Mouse (Mus musculus) c-Kit-negative CD71-positive TER-119-positive erythroid progenitor cells, embryonic 14.5 days (primary cell): ENCODE data around the gene Unc80.
"Not testable (repeated sequence)": the region's sequence is repeated elsewhere in the genome, so short reads cannot be mapped to it uniquely, and the experiment has no call there.

Experiments used
- DNase-seq: peaks from one replicate; pipeline ENCODE4 v3.0.0-alpha.2; 2013; ENCODE audit warnings: low read depth, low spot score

Gene Unc80

GRCm38 (mm10) chr1:66617188-66617587, 149.0 kb downstream of the Unc80 start:
- DNase-seq: no peak

DNA sequence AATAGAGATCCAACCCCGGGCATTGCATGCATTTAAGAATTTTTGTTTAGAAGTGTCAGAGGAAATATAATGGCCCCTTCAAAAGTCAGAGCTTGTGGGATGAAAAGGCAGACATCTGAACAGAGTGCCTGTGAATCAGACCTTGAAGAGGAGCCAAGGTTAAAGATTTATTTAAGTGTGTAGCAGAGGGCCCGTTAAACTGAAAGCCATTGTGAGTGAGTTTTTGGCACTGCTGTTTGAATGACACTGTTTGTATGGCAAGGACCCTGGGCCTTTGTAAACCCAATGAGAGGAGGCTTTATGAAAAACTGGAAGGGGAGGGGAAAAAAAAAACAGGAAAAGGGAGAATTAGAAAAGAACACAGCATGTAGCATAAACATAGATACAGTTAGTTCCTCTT, 170.0 kb downstream of the Unc80 start:
- no peak for DNase-seq

DNA sequence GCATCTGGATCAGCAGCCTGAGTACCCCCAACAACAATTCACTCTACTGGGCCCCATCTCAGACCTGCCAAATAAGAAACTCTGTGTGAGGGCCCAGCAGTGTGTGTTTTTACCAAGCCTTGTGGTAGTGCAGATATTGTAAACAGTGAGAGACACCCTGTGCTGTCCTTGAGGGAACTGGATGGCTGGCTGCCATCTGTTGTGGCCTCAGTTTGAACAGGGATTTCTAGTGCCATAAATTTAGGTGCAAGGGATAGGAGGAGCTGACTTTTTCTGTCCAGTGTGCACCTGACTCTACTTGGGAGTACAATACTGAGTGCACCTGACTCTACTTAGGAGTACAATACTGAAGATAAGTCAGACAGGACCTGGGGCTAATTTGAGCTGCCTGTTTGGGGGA, 178.7 kb downstream of the Unc80 start:
- no peak for DNase-seq

GRCm38 (mm10) chr1:66649568-66649967, 181.4 kb downstream of the Unc80 start:
- no peak for DNase-seq

DNA sequence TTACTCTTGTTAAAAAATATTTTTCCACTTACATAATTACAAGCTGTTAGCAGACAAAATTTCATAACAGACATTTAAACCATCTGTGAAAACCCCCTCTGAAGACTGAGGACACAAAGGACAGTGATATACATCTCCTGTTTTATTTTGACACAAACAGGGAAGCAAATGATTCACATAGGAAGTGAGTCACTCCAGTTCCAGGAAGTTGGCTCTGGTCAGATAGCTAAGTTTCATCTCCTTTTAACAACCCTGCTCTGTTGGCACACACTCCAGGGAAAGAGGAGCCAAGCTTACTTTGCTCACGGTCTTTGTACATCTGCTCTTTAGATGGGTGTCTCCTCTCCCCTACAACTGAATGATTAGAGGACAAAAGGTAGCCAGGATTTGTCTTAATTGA, 181.8 kb downstream of the Unc80 start:
- DNase-seq: no peak

- DNase-seq: no peak
Observed at GRCm38 (mm10) chr1:66655119-66655746, 187.1 kb downstream of the Unc80 start.

- no peak for DNase-seq
Observed at GRCm38 (mm10) chr1:66655747-66656119, 187.6 kb downstream of the Unc80 start.

GRCm38 (mm10) chr1:66671475-66671874, 203.3 kb downstream of the Unc80 start:
- DNase-seq: no peak

- no peak for DNase-seq
Observed at GRCm38 (mm10) chr1:66672812-66673211, 204.6 kb downstream of the Unc80 start.

GRCm38 (mm10) chr1:66677928-66678327, 209.8 kb downstream of the Unc80 start:
- DNase-seq: no peak

- no peak for DNase-seq
Observed at GRCm38 (mm10) chr1:66678662-66679061, 210.5 kb downstream of the Unc80 start.

- DNase-seq: no peak
Observed at GRCm38 (mm10) chr1:66682974-66683373, 214.8 kb downstream of the Unc80 start.

DNA sequence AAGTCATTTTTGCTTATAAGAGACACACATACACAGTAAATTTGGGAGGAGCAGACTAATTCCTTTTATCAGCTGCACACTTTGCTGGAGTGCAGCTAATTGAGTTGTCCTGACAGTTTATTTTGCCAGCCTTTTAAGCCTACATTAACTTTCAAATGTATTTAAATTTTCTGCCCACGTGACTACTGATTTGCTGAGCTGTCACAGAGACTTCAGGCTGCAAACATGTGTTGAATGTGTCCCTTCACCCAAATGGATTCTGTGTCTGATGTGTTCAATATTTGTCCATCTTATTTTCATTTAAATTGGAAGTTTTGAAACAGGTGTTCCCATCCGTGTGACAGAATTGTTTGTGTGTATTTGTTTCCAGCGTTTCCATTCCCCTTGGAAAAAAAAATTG, 223.6 kb downstream of the Unc80 start:
- no peak for DNase-seq

GRCm38 (mm10) chr1:66692308-66692707, 224.1 kb downstream of the Unc80 start:
- no peak for DNase-seq

GRCm38 (mm10) chr1:66692780-66693392, 224.7 kb downstream of the Unc80 start:
- DNase-seq: no peak

DNA sequence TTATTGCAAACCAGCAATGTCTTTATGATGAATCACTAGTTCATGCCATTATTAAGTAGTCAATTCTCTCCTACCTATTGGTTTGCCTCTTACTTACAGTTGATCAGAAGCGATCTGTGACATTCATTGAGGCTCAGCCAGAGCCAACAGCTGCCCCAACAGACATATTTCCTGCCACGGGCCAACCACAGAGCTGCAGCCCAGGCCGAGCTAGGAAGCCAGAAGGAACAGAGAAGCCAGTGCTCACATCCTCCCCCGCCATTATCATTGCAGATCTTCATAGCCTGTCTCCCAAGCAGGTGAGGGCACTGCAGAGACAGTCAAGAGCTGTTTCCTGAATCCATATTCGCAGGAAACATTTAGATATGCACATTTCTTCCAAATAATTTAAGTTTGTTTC, 226.1 kb downstream of the Unc80 start:
- DNase-seq: no peak

GRCm38 (mm10) chr1:66695296-66695695, 227.1 kb downstream of the Unc80 start:
- DNase-seq: no peak

GRCm38 (mm10) chr1:66699630-66700029, 231.5 kb downstream of the Unc80 start:
- not testable (repeated sequence) for DNase-seq

DNA sequence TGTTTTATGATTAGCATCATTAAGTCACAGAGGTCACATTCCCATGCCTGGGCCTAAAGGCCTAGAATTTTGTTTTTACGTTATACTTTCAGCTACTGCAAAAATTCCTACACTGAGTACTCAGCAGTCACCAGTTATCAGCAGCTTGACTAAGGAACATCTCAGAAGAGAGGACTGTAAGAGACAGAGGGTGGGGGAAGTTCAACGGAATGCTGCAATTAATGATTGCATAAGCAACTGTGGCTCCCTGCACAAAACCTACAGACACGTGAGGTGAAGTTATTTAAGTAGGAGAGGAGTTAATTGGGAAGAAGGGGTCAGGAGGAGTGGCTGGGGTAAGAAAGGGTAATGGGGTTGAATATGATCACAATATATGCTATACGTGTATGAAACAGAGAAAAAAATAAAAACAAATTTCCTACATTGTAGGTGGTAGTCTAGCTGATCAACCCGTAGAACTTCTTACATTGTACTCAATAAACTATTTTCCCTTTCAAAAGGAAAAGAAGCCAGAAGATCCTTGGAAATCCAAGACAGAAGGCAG, 232.1 kb downstream of the Unc80 start:
- no peak for DNase-seq

- DNase-seq: peak; percentile 83
Observed at GRCm38 (mm10) chr1:66700693-66701575, 232.8 kb downstream of the Unc80 start, which contains the start of gene Rpe. Gene Rpe, plus strand, starts transcription at chr1:66700831.

DNA sequence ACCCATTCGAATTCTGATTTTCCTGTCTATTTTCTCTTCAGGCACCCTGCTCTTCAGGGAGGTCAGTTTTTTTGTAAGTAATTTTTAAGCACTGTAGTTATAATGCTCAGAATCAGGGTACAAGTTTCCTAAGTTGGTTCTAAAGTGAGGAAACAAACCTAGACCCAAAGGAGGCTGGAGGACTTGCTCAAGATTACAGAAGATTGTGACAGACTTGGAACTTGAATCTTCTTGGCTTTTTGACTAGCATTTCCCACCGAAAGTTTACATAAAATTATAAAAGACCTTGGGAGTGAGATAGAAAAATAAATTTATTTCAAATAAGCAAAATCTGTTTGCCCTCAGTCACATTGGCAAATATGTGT, 233.4 kb downstream of the Unc80 start:
- DNase-seq: peak; percentile 11

DNA sequence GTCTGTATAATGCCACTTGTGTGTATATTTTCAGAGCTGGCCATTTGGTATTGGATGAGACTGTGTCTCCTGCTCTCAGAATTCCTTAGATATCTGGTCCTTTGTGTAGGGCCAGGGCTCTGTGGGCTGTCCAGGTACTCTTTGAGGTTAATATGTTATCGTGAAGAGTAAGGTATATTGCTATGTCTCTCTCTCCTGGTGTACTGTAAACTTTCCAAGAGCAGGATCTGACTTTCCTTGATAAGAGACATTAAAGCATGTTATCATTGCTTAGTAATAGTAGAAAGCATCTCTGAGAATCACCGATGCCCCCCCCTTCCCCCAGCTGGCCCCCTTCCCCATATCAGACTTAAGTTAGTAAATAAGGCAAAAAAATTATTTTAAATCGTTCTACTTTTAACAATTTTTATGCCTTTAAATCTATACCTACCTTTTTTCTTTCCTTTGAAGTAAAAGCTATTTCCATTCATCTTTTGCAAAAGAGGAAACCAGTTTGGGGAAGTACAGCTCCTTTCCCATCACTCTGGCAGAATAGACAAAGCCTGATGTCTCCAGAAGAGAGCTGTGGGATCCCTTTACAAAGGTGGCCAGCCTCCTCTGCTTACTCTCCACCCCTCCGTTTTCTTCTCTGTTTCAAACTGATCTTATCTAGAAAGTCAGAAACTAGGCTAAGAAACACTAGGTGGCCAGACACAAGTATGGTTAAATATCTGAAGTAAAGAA, 234.6 kb downstream of the Unc80 start:
- no peak for DNase-seq
